Mouse (Mus musculus): ENCODE results near the gene Elmo1. TPM values are rescaled to one million over a fixed set of nuclear protein-coding genes. Genes with fewer than 3 reads are reported as not detected.

Gene Elmo1
- polyA plus RNA-seq, 1 experiment from 2014 or later, result 16.8 TPM

DNA sequence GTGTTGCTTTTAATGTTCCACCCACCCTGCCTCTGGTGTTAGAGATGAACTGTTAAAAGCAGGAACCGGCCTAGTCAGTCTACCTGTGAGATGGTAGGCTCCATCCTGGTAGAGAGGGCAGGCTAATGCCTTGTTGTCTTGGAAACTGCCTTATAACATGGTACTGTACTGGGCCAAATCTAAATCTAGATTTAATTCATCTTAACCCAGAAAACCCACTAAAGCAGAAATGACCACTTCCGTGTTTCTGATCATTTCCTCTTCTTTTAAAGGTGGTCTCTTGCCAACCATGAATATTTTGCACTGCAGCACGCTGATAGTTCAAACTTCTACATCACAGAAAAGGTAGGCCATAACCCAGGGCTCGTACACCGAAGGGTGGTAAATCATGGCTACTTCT lies 118.5 kb downstream of the Elmo1 start:
- H3K4me2 ChIP-seq (replicated peaks; ENCODE audit: low read depth, low read length), result no peak overlapping the region
- H3K9me3 ChIP-seq (ENCODE audit: low read length), result no peaks in the 10 kb centered on the region
- no peak overlapping the region for H3K9ac ChIP-seq (replicated peaks; ENCODE audit: low read length)
- ATAC-seq (ENCODE audit: low FRiP score, low TSS enrichment), result no peak
- 89% methylated on average over 5 of the region's 5 CpGs for WGBS
- no peaks in the 10 kb centered on the region for H3K36me3 ChIP-seq (ENCODE audit: insufficient read depth, low read length)
- no peaks in the 10 kb centered on the region for H3K27me3 ChIP-seq (ENCODE audit: insufficient read depth, low read length)
- H3K4me3 ChIP-seq (ENCODE audit: low read length), result no peak overlapping the region
- no peak overlapping the region for H3K27ac ChIP-seq (ENCODE audit: low read length)
- no peaks in the 10 kb centered on the region for H3K4me1 ChIP-seq (ENCODE audit: insufficient read depth, low read length)

DNA sequence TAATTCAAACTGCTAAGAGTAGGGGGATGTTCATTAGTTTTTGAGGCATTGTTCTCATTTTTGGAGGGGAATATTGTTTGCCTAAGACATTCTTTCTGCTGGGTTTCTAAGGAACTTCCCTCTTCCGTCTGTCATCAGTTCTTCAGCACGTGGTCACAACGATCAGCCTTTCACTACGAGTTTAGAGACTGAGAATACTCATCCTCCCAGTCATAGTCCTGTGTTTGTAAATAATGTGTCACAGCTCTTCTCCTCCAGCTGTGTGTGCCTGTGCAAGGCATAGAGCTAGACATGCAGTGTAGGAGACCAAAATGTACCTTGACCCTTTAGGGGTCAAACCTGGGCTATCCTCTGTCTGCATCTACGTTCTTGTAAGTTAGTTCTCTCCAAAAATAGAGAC lies 121.4 kb downstream of the Elmo1 start:
- no peak for ATAC-seq (ENCODE audit: low FRiP score, low TSS enrichment)
- no peaks in the 10 kb centered on the region for H3K36me3 ChIP-seq (ENCODE audit: insufficient read depth, low read length)
- H3K4me2 ChIP-seq (replicated peaks; ENCODE audit: low read depth, low read length), result no peak overlapping the region

DNA sequence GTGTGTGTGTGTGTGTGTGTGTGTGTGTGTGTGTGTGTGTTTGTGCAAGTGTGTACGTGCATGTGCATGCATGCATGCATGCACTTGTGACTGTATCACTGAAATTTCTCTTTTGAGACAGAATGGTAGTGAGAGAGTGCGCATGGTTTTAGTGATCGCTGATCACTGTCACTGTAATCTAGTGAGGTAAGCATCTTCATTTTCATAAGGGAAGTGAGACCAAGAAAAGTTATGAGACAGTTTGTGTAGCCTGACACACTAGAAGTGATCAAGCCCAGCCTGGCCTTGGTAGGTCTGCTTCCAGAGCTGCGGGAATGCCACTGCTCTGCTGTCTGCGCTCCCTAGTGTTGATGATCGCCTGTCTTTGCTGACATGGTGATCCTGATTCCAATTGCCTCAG lies 122.3 kb downstream of the Elmo1 start:
- WGBS, result 91% methylated on average over 6 of the region's 6 CpGs
- H3K4me3 ChIP-seq (ENCODE audit: low read length), result no peak overlapping the region
- no peaks in the 10 kb centered on the region for H3K36me3 ChIP-seq (ENCODE audit: insufficient read depth, low read length)
- H3K27me3 ChIP-seq (ENCODE audit: insufficient read depth, low read length), result no peaks in the 10 kb centered on the region
- H3K4me2 ChIP-seq (replicated peaks; ENCODE audit: low read depth, low read length), result no peak overlapping the region
- H3K9ac ChIP-seq (replicated peaks; ENCODE audit: low read length), result no peak overlapping the region
- H3K4me1 ChIP-seq (ENCODE audit: insufficient read depth, low read length), result no peaks in the 10 kb centered on the region
- no peak for ATAC-seq (ENCODE audit: low FRiP score, low TSS enrichment)
- no peak overlapping the region for H3K27ac ChIP-seq (ENCODE audit: low read length)
- H3K9me3 ChIP-seq (ENCODE audit: low read length), result peaks cover 4% of the 10 kb centered on the region; the same call in 1 of the 2 replicates

More for the DNA sequence above, 121.4 kb downstream of the Elmo1 start:
- WGBS, result 63% methylated on average over 5 of the region's 5 CpGs
- H3K27me3 ChIP-seq (ENCODE audit: insufficient read depth, low read length), result no peaks in the 10 kb centered on the region
- no peak overlapping the region for H3K9ac ChIP-seq (replicated peaks; ENCODE audit: low read length)
- H3K9me3 ChIP-seq (ENCODE audit: low read length), result peaks cover 4% of the 10 kb centered on the region; the same call in 1 of the 2 replicates
- no peaks in the 10 kb centered on the region for H3K4me1 ChIP-seq (ENCODE audit: insufficient read depth, low read length)
- no peak overlapping the region for H3K27ac ChIP-seq (ENCODE audit: low read length)
- no peak overlapping the region for H3K4me3 ChIP-seq (ENCODE audit: low read length)

DNA sequence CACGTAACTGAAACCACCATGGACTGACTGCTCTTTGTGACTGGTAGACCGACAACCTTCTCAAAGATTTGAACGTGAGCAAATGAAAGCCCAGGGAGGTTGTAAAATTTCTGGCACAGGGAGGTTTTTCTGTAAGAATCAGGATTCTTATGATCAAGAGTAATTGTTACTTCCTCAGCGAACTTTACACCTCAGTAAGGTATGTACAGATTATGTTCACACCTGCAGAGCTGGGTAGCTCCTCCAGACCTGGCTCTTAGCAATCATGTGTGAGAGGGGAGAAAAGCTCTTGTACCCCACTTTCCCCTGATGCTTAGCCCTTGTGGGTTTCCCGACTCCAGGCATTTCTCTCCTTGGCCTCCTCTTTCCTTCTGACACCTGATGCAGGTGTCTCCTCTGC lies 123.5 kb downstream of the Elmo1 start:
- H3K4me1 ChIP-seq (ENCODE audit: insufficient read depth, low read length), result no peaks in the 10 kb centered on the region
- H3K4me3 ChIP-seq (ENCODE audit: low read length), result no peak overlapping the region
- H3K36me3 ChIP-seq (ENCODE audit: insufficient read depth, low read length), result no peaks in the 10 kb centered on the region
- ATAC-seq (ENCODE audit: low FRiP score, low TSS enrichment), result no peak
- H3K27ac ChIP-seq (ENCODE audit: low read length), result no peak overlapping the region
- H3K9ac ChIP-seq (replicated peaks; ENCODE audit: low read length), result no peak overlapping the region
- 79% methylated on average over 5 of the region's 5 CpGs for WGBS
- peaks cover 4% of the 10 kb centered on the region; the same call in 1 of the 2 replicates for H3K9me3 ChIP-seq (ENCODE audit: low read length)
- H3K27me3 ChIP-seq (ENCODE audit: insufficient read depth, low read length), result no peaks in the 10 kb centered on the region
- no peak overlapping the region for H3K4me2 ChIP-seq (replicated peaks; ENCODE audit: low read depth, low read length)

DNA sequence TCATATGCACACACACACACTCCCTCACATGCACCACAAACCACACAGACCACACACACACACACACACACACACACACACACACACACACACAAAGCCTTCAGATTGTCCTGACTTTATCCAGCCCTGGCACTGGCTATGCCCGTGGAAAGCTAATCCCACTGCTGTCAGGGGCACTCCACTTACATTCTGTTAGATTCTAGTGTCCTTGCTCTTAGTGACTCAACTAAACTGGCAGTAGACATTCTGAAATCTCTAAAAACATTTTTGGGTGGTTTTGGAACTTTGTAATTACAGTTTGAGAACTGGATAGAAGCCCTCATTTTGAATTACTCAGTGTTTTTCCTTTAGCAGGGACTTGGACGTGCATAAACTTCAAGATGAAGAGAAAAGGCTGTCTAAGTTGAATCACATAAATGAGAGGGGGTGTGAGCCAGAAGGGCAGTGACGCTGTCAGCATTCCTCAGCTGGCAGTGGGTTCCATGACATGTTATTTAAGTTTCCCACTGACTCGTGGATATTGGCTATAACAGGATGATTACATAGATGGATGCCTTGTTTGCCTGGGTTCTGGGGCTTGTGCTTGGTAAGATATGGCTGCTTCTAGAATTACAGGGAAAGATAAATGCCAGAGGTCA lies 127.2 kb downstream of the Elmo1 start:
- WGBS, result 54% methylated on average over 4 of the region's 4 CpGs
- Histone ChIP-seq H3K9me3 (ENCODE audit: low read length) (peaks cover 4% of the 10 kb centered on the region; the same call in 1 of the 2 replicates), H3K9ac (replicated peaks; ENCODE audit: low read length) (no peak overlapping the region), H3K27ac (ENCODE audit: low read length) (no peak overlapping the region), H3K4me3 (ENCODE audit: low read length) (no peak overlapping the region), H3K4me1 (ENCODE audit: insufficient read depth, low read length) (no peaks in the 10 kb centered on the region), H3K36me3 (ENCODE audit: insufficient read depth, low read length) (no peaks in the 10 kb centered on the region), H3K27me3 (ENCODE audit: insufficient read depth, low read length) (no peaks in the 10 kb centered on the region), H3K4me2 (replicated peaks; ENCODE audit: low read depth, low read length) (no peak overlapping the region)
- ATAC-seq (ENCODE audit: low FRiP score, low TSS enrichment), result no peak

DNA sequence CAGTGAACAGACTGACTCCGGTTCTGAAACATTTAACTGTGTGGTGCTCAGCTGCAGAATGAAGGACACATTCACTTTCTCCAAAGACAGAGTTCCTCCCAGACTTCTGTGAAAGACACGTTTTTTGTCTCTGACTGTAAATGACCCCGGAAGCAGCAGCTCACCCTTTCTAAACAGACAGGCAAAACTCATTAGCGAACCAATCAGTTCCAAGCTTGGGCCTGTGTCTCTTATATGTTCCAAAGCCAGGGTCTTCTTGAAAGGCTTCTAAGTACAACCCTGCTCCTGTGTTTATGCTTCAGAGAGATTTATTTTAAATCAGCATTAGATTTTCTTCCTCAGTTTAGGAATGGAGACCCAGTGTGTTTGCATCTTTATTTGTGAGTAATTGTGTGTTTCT lies 127.7 kb downstream of the Elmo1 start:
- no peak for ATAC-seq (ENCODE audit: low FRiP score, low TSS enrichment)
- Histone ChIP-seq H3K27me3 (ENCODE audit: insufficient read depth, low read length) (no peaks in the 10 kb centered on the region), H3K27ac (ENCODE audit: low read length) (no peak overlapping the region), H3K4me2 (replicated peaks; ENCODE audit: low read depth, low read length) (no peak overlapping the region), H3K36me3 (ENCODE audit: insufficient read depth, low read length) (no peaks in the 10 kb centered on the region), H3K4me3 (ENCODE audit: low read length) (no peak overlapping the region), H3K9ac (replicated peaks; ENCODE audit: low read length) (no peak overlapping the region), H3K4me1 (ENCODE audit: insufficient read depth, low read length) (no peaks in the 10 kb centered on the region), H3K9me3 (ENCODE audit: low read length) (peaks cover 4% of the 10 kb centered on the region; the same call in 1 of the 2 replicates)
- 55% methylated on average over 4 of the region's 4 CpGs for WGBS

DNA sequence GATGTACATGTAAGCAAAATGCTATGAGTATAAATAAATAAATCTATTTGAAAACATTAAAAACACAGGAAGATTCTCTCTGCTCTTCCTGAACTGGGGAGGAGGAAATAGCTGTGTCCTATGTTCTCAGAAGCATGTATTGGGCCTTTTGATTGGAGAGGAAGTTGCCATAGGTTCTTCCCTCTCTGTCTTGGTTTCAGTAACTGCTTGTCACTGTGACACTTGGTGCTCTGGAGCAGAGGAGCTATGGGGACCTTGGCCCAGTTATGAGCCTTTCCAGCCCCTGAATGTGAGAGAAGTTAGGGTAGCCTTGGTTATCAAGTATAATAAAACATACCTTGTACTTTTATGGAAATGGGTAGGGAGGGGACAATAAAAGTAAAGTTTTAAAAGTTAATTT lies 130.0 kb downstream of the Elmo1 start:
- H3K4me2 ChIP-seq (replicated peaks; ENCODE audit: low read depth, low read length), result no peak overlapping the region
- no peaks in the 10 kb centered on the region for H3K36me3 ChIP-seq (ENCODE audit: insufficient read depth, low read length)
- no peak overlapping the region for H3K27ac ChIP-seq (ENCODE audit: low read length)
- ATAC-seq (ENCODE audit: low FRiP score, low TSS enrichment), result no peak
- H3K27me3 ChIP-seq (ENCODE audit: insufficient read depth, low read length), result no peaks in the 10 kb centered on the region
- H3K4me1 ChIP-seq (ENCODE audit: insufficient read depth, low read length), result no peaks in the 10 kb centered on the region
- peaks cover 4% of the 10 kb centered on the region; the same call in 1 of the 2 replicates for H3K9me3 ChIP-seq (ENCODE audit: low read length)
- no peak overlapping the region for H3K4me3 ChIP-seq (ENCODE audit: low read length)
- H3K9ac ChIP-seq (replicated peaks; ENCODE audit: low read length), result no peak overlapping the region

DNA sequence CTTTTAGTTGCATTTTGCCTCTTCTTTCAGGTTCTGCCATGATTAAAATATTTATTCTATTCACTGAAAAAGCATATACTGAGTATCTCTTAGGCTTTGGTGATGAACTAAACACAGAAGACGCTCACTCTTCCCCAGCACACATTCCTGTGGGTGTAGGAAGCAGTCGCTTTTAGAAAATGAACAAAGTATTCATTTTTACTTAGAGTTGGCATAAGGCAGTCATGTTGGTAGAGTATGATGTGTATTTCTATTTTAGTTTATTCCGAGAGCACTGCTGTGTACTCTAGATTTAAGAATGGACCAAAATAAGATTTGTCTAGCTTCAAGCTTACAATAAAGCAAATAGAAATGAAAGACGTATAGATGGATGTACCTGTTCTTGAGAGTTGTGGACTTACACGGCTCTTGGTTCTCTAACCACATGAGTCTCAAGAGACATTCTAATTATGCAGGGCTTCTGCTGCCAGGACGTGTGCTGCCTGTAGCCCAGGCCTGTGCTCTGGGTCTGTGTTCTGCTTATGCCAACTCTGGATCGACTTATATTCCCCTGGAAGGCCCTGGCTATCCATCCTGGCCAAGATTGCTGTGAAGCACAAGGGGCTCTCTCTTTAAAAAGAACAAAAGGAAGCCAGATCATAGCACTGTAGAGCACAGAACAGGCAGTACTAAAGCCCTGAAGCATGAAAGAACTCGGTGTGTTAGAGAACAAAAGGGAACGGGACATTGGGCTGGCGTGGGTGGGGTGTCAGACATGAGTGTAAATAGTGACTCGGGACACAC lies 137.7 kb downstream of the Elmo1 start:
- WGBS, result 69% methylated on average over 11 of the region's 11 CpGs
- Histone ChIP-seq H3K4me3 (ENCODE audit: low read length) (no peak overlapping the region), H3K27me3 (ENCODE audit: insufficient read depth, low read length) (no peaks in the 10 kb centered on the region)

DNA sequence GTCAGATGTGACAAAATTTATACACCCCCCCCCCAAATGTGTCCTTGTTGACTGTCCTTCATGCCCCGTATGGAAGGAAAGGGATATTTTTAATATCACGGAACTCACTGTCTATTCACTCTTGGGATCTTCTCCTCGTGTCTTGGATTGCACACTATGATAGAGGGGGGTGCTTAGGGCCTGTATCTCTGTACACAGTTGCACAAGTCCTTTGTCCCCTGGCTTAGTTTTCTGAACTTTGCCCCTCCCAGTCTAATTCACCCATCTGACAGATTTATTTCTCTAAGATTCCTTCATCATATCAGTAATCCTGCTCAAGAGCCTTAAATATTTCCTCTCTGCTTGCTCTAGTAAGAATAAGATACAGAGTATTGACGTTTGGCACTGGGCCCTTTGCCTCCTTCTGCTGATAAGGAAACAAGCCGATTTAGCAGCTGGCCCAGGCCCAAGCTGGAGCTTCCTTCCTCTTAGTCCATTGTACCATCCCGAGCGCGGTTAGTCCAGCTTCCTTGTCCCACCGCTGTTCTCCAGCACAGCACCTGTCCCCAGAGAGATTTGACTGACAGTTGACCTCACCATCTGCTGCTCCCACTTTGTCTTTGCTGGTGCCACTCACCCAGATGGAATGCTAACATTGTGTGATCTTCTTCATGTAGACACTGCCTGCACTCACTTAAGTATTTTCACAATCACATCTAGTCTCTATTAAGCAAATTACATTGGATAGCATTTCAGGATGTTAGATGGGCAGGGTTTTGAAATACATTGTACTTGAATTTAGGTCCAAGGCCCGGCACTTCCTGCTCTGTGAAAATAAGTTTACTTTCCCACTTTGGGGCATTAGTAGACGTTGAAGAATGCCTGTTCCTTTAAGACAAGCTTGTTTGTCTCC lies 141.7 kb downstream of the Elmo1 start:
- Histone ChIP-seq H3K9me3 (ENCODE audit: low read length) (no peaks in the 10 kb centered on the region), H3K27me3 (ENCODE audit: insufficient read depth, low read length) (no peaks in the 10 kb centered on the region), H3K27ac (ENCODE audit: low read length) (peak overlapping the region; percentile 44; the same call in 1 of the 2 replicates), H3K4me1 (ENCODE audit: insufficient read depth, low read length) (peaks cover 3% of the 10 kb centered on the region; the same call in 1 of the 2 replicates), H3K9ac (replicated peaks; ENCODE audit: low read length) (no peak overlapping the region), H3K36me3 (ENCODE audit: insufficient read depth, low read length) (no peaks in the 10 kb centered on the region), H3K4me2 (replicated peaks; ENCODE audit: low read depth, low read length) (no peak overlapping the region), H3K4me3 (ENCODE audit: low read length) (no peak overlapping the region)
- WGBS, result 59% methylated on average over 11 of the region's 11 CpGs
- peak; percentile 78 for ATAC-seq (ENCODE audit: low FRiP score, low TSS enrichment)

More for the DNA sequence above, 137.7 kb downstream of the Elmo1 start:
- H3K4me2 ChIP-seq (replicated peaks; ENCODE audit: low read depth, low read length), result no peak overlapping the region
- no peaks in the 10 kb centered on the region for H3K36me3 ChIP-seq (ENCODE audit: insufficient read depth, low read length)
- 0 out of 2 replicates have a peak, but pooled peaks cover 2% of the 10 kb centered on the region for H3K4me1 ChIP-seq (ENCODE audit: insufficient read depth, low read length)
- no peak overlapping the region for H3K27ac ChIP-seq (ENCODE audit: low read length)
- ATAC-seq (ENCODE audit: low FRiP score, low TSS enrichment), result no peak
- no peaks in the 10 kb centered on the region for H3K9me3 ChIP-seq (ENCODE audit: low read length)
- H3K9ac ChIP-seq (replicated peaks; ENCODE audit: low read length), result no peak overlapping the region

Data from kidney, embryonic 16.5 days (tissue).